Mouse (Mus musculus): ENCODE data around the gene Mboat2.

DNA sequence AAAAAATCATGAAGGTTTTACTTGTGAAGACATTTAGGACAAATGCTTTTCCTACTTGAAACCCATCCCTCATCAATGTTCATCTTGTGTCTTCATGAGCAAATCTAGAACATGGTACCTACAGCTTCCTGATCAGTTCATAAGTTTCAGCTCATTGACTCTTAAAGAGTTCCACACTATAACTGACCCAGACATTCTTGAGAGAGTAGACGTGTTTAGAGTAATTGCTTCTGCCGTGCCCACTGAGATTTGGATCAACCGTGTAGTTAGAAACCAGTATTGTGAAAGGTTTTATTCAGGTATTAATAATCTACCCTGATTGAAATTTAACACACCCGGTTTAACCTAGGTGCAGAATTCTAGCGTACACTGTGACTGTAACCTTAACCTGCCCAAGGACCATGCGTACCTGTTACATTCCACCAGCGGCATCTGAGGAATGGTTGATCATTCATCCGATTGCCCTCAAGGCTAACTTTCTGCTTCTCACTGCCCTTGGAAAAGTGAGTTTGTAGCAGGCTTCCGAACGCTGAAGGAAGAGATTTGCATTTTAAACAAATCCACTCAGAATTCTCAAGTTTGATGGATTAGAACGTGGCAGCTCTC is 131.8 kb downstream of the Mboat2 start:
- TF ChIP-seq CTCF (IDR thresholded peaks at IDR 0.05), result no peak
- TF ChIP-seq EP300 (IDR thresholded peaks at IDR 0.05), result no peak

All from lung, postnatal 0 days (tissue).